Mouse (Mus musculus) stomach, postnatal 0 days (tissue): ENCODE measurements around the gene Zc3h6. TPM values are rescaled to one million over a fixed set of nuclear protein-coding genes. Genes with fewer than 3 reads are reported as not detected.
A peak's percentile ranks its signal among the peaks of the same experiment; 100 is the strongest.

Experiments
- ATAC-seq: fragments of 200-750 bp; cut with Nextera tagmentation; 2 replicates; pipeline ENCODE4 v1.8.0; 2017; ENCODE audit not compliant: low FRiP score, low TSS enrichment
- DNase-seq: peaks from one replicate; pipeline ENCODE4 v3.0.0-alpha.2; 2016; ENCODE audit warnings: low spot score
- H3K27ac ChIP-seq: fragments of 300-500 bp; sonication (generic); replicated peaks from 2 replicates; pipeline ENCODE4 v1.5.1; 2014; ENCODE audit warnings: mild to moderate bottlenecking, control low read depth
- H3K27me3 ChIP-seq: fragments of 300-500 bp; sonication (generic); 2 replicates; pipeline ENCODE4 v1.6.1; 2014; ENCODE audit warnings: low read length; ENCODE audit not compliant: control insufficient read depth, insufficient read depth
- H3K36me3 ChIP-seq: fragments of 300-500 bp; sonication (generic); 2 replicates; pipeline ENCODE4 v1.6.1; 2014; ENCODE audit warnings: low read length, mixed read lengths; ENCODE audit not compliant: control insufficient read depth, insufficient read depth
- H3K4me1 ChIP-seq: fragments of 300-500 bp; sonication (generic); replicated peaks from 2 replicates; pipeline ENCODE4 v1.6.1; 2014; ENCODE audit warnings: antibody characterized with exemption; ENCODE audit not compliant: control insufficient read depth, insufficient read depth
- H3K4me2 ChIP-seq: fragments of 300-500 bp; sonication (generic); replicated peaks from 2 replicates; pipeline ENCODE4 v1.6.1; 2014; ENCODE audit warnings: low read depth, mild to moderate bottlenecking, control low read depth, moderate library complexity
- H3K4me3 ChIP-seq: fragments of 300-500 bp; sonication (generic); 2 replicates; pipeline ENCODE4 v1.5.1; 2014; ENCODE audit warnings: low read depth, low read length, control low read depth
- H3K9ac ChIP-seq: fragments of 300-500 bp; sonication (generic); 2 replicates; pipeline ENCODE4 v1.6.1; 2014; ENCODE audit warnings: mild to moderate bottlenecking, low read length, control low read depth, mixed read lengths
- H3K9me3 ChIP-seq: fragments of 300-500 bp; sonication (generic); 2 replicates; pipeline ENCODE4 v1.6.1; 2016; ENCODE audit warnings: low read length; ENCODE audit not compliant: control insufficient read depth
- CTCF ChIP-seq: IDR thresholded peaks from 2 replicates; pipeline ENCODE4 v1.5.1; 2016; ENCODE audit warnings: antibody characterized with exemption, low read depth, mild to moderate bottlenecking, moderate library complexity
- EP300 ChIP-seq: optimal IDR thresholded peaks from 2 replicates; pipeline ENCODE3; 2016; ENCODE audit warnings: antibody characterized with exemption
- WGBS: fragments of 180-500 bp; shearing (Covaris S2); extraction: QIAGEN DNeasy Blood & Tissue Kit; methylation state at CpG from one replicate; pipeline ENCODE4 v1.1.7; 2014; 5-methylcytosine and 5-hydroxymethylcytosine counted together
- polyA plus RNA-seq: library from polyadenylated mRNA; unstranded; fragments of >200 nt; fragmentation: Nextera tagmentation; extraction: Ambion mirVana; gene quantifications from 2 replicates; pipeline ENCODE4 v1.2.1, GENCODE M21; 2015

Gene Zc3h6
- polyA plus RNA-seq, 1 experiment from 2014 or later = 2.6 TPM

GRCm38 (mm10) chr2:129052451-129052983 is 85.3 kb downstream of the Zc3h6 start:
- Histone ChIP-seq H3K4me2 (no peak overlapping the region), H3K36me3 (no peaks in the 10 kb centered on the region), H3K4me3 (no peak overlapping the region), H3K4me1 (no peaks in the 10 kb centered on the region), H3K9me3 (no peaks in the 10 kb centered on the region), H3K27ac (no peak overlapping the region), H3K9ac (no peak overlapping the region), H3K27me3 (no peaks in the 10 kb centered on the region)
- ATAC-seq = no peak
- 37% methylated on average over 4 of the region's 4 CpGs for WGBS
- no peak for TF ChIP-seq CTCF
- no peak for TF ChIP-seq EP300
- DNase-seq = no peak

- Histone ChIP-seq H3K4me1 (no peaks in the 10 kb centered on the region), H3K4me3 (no peak overlapping the region), H3K4me2 (no peak overlapping the region), H3K9me3 (no peaks in the 10 kb centered on the region; the same call in 1 of the 2 replicates), H3K27ac (no peak overlapping the region), H3K9ac (no peak overlapping the region), H3K27me3 (no peaks in the 10 kb centered on the region), H3K36me3 (no peaks in the 10 kb centered on the region)
- ATAC-seq (no peak), DNase-seq (no peak)
- WGBS = 82% methylated on average over 6 of the region's 6 CpGs
- no peak for TF ChIP-seq EP300
These were observed 88.5 kb downstream of the Zc3h6 start for GRCm38 (mm10) chr2:129055741-129056140.

- Histone ChIP-seq H3K27ac (no peak overlapping the region), H3K4me3 (no peak overlapping the region), H3K27me3 (no peaks in the 10 kb centered on the region), H3K36me3 (no peaks in the 10 kb centered on the region), H3K4me1 (no peaks in the 10 kb centered on the region), H3K4me2 (no peak overlapping the region), H3K9me3 (no peaks in the 10 kb centered on the region; the same call in 1 of the 2 replicates), H3K9ac (no peak overlapping the region)
- no peak for DNase-seq
- TF ChIP-seq EP300 (no peak), CTCF (peak; percentile 64)
- ATAC-seq = no peak
- WGBS = 61% methylated on average over 9 of the region's 9 CpGs
These were observed 89.4 kb downstream of the Zc3h6 start for GRCm38 (mm10) chr2:129056597-129056996.

- no peaks in the 10 kb centered on the region for H3K36me3 ChIP-seq
- no peak for DNase-seq
- WGBS = 91% methylated on average over 8 of the region's 8 CpGs
- H3K4me1 ChIP-seq = no peaks in the 10 kb centered on the region
- no peak overlapping the region for H3K9ac ChIP-seq
- no peaks in the 10 kb centered on the region; the same call in 1 of the 2 replicates for H3K9me3 ChIP-seq
- H3K4me2 ChIP-seq = no peak overlapping the region
- TF ChIP-seq CTCF = no peak
- no peak for TF ChIP-seq EP300
- H3K27ac ChIP-seq = no peak overlapping the region
- ATAC-seq = no peak
- H3K27me3 ChIP-seq = no peaks in the 10 kb centered on the region
- no peak overlapping the region for H3K4me3 ChIP-seq
These were observed 90.1 kb downstream of the Zc3h6 start for GRCm38 (mm10) chr2:129057256-129057655.

- Histone ChIP-seq H3K36me3 (no peaks in the 10 kb centered on the region), H3K9ac (no peak overlapping the region), H3K4me2 (no peak overlapping the region), H3K27me3 (no peaks in the 10 kb centered on the region), H3K4me1 (no peaks in the 10 kb centered on the region), H3K4me3 (no peak overlapping the region), H3K27ac (no peak overlapping the region), H3K9me3 (no peaks in the 10 kb centered on the region; the same call in 1 of the 2 replicates)
- DNase-seq = no peak
- TF ChIP-seq CTCF (no peak), EP300 (no peak)
- 93% methylated on average over 6 of the region's 6 CpGs for WGBS
- ATAC-seq = no peak
These were observed 90.7 kb downstream of the Zc3h6 start for GRCm38 (mm10) chr2:129057920-129058361.

- no peaks in the 10 kb centered on the region for H3K4me1 ChIP-seq
- no peaks in the 10 kb centered on the region for H3K27me3 ChIP-seq
- H3K4me3 ChIP-seq = no peak overlapping the region
- no peak overlapping the region for H3K4me2 ChIP-seq
- TF ChIP-seq CTCF = no peak
- no peak for TF ChIP-seq EP300
- H3K36me3 ChIP-seq = no peaks in the 10 kb centered on the region
- DNase-seq (no peak), ATAC-seq (no peak)
- H3K9me3 ChIP-seq = no peaks in the 10 kb centered on the region; the same call in 1 of the 2 replicates
- no peak overlapping the region for H3K27ac ChIP-seq
- H3K9ac ChIP-seq = no peak overlapping the region
- 56% methylated on average over 10 of the region's 10 CpGs for WGBS
These were observed 94.4 kb downstream of the Zc3h6 start for GRCm38 (mm10) chr2:129061456-129062059.
